Mouse (Mus musculus) olfactory bulb, adult 2 months (tissue): Measurements from ENCODE around the gene Pou2af1.

ENCODE experiments used
- CTCF ChIP-seq: fragments of 200-500 bp; IDR thresholded peaks from 2 replicates; pipeline ENCODE4 v1.5.1; 2012; ENCODE audit warnings: low read depth, mild to moderate bottlenecking, low read length, moderate library complexity; ENCODE audit not compliant: insufficient read depth
- POLR2A ChIP-seq: fragments of 200-500 bp; IDR thresholded peaks from 2 replicates; pipeline ENCODE4 v1.6.1; 2012; ENCODE audit warnings: mild to moderate bottlenecking, low read depth, low read length, moderate library complexity; ENCODE audit not compliant: insufficient read depth

DNA sequence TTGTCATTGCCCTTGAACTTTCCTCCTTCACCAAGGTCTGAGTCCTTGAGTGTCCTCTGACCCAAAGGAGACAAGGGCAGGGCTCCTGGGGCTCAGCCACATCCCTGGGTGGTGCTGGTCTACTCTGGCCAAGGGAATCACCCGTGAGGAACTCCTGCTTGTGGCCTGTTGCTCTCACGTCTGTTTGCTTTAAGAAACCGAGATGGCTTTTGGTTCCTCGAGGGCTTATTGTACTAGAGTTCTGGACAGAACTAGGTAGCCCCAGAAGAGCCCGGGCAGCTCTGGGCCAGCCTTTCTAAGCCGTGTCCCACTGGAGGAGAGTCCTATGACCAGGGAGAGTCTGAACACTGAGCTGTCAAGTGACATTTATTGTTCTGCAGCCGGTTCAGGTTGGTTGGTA lies 44.4 kb upstream of the Pou2af1 start:
- no peak for TF ChIP-seq CTCF
- TF ChIP-seq POLR2A, result no peak
